Mouse (Mus musculus) embryonic facial prominence, embryonic 15.5 days (tissue): Measurements from ENCODE around the gene Pmpcb. TPM values are rescaled to one million over a fixed set of nuclear protein-coding genes. Genes with fewer than 3 reads are reported as not detected.
"Not testable (repeated sequence)": the region's sequence is repeated elsewhere in the genome, so short reads cannot be mapped to it uniquely, and the experiment has no call there.

Experiments used
- ATAC-seq: fragments of 200-750 bp; cut with Nextera tagmentation; 2 replicates; pipeline ENCODE4 v1.8.0; 2017; ENCODE audit warnings: low read depth, moderate TSS enrichment; ENCODE audit not compliant: insufficient number of reproducible peaks, low FRiP score, low TSS enrichment
- H3K27ac ChIP-seq: fragments of 300-500 bp; sonication (generic); replicated peaks from 2 replicates; pipeline ENCODE4 v1.5.1; 2015; ENCODE audit warnings: mild to moderate bottlenecking, inconsistent platforms
- H3K27me3 ChIP-seq: fragments of 300-500 bp; sonication (generic); 2 replicates; pipeline ENCODE4 v1.6.1; 2015; ENCODE audit warnings: inconsistent platforms
- H3K36me3 ChIP-seq: fragments of 300-500 bp; sonication (generic); 2 replicates; pipeline ENCODE4 v1.6.1; 2015; ENCODE audit warnings: mild to moderate bottlenecking, inconsistent platforms
- H3K4me1 ChIP-seq: fragments of 300-500 bp; sonication (generic); 2 replicates; pipeline ENCODE4 v1.6.1; 2015; ENCODE audit warnings: inconsistent platforms
- H3K4me2 ChIP-seq: fragments of 300-500 bp; sonication (generic); replicated peaks from 2 replicates; pipeline ENCODE4 v1.6.1; 2015; ENCODE audit warnings: mild to moderate bottlenecking, inconsistent platforms
- H3K4me3 ChIP-seq: fragments of 300-500 bp; sonication (generic); replicated peaks from 2 replicates; pipeline ENCODE4 v1.5.1; 2015; ENCODE audit warnings: mild to moderate bottlenecking, inconsistent platforms
- H3K9ac ChIP-seq: fragments of 300-500 bp; sonication (generic); 2 replicates; pipeline ENCODE4 v1.6.1; 2015; ENCODE audit warnings: inconsistent platforms
- H3K9me3 ChIP-seq: fragments of 300-500 bp; sonication (generic); replicated peaks from 2 replicates; pipeline ENCODE4 v1.6.1; 2016; ENCODE audit warnings: inconsistent platforms
- WGBS: fragments of 180-500 bp; shearing (Covaris S2); methylation state at CpG from one replicate; pipeline ENCODE4 v1.1.7; 2015; 5-methylcytosine and 5-hydroxymethylcytosine counted together
- polyA plus RNA-seq: library from polyadenylated mRNA; unstranded; fragments of >200 nt; fragmentation: Nextera tagmentation; extraction: Ambion mirVana; gene quantifications from 2 replicates; pipeline ENCODE4 v1.2.1, GENCODE M21; 2015

Pmpcb gene
- 72.2 and 74.6 TPM in 2 replicates for polyA plus RNA-seq

DNA sequence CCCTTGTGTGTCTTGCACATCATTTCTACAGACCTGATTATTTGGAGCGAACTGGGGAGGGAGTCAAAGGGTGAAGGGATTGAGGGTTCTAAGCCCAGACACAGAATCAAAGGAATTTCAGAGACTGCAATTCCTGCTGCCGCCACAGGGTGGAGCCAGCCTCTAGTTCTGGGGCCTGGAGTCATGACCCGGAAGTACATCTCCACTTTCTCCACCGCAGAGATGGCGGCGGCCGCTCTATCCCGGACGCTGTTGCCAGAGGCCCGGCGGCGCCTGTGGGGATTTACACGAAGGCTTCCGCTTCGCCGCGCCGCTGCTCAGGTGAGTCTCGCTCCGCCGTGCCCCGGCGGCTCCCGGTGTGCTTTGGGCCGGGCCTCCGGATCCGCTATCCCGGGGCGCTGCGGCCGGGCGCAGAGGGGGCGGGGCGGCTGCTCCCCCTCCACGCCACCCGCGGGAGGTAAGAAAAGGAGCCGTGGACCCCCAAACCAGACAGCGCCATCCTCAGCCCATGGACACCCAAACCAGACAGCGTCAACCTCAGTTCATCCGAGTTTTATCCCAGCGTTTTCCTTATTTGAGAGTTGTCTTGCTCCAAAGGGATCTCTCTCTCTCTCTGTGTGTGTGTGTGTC lies at the start of gene Pmpcb:
Gene Pmpcb, plus strand, starts transcription at position 186 of the 630 bp plus-strand sequence.
- H3K27ac ChIP-seq: peak within 1 kb of the TSS; percentile 84
- WGBS: under 1% methylated on average over 42 of the region's 42 CpGs
- no peaks in the 10 kb centered on the region for H3K27me3 ChIP-seq
- peak within 1 kb of the TSS; percentile 71 for H3K4me2 ChIP-seq
- peaks cover 16% of the 10 kb centered on the region for H3K4me1 ChIP-seq
- H3K4me3 ChIP-seq: peak within 1 kb of the TSS; percentile 98
- H3K9me3 ChIP-seq: no peaks in the 10 kb centered on the region
- ATAC-seq: peak; percentile 82; the same call in 1 of the 2 replicates
- H3K36me3 ChIP-seq: peaks cover 26% of the 10 kb centered on the region
- peak within 1 kb of the TSS; percentile 93 for H3K9ac ChIP-seq

GRCm38 (mm10) chr5:21692230-21692629 lies 44.7 kb upstream of the Pmpcb start:
- H3K36me3 ChIP-seq: no peaks in the 10 kb centered on the region
- no peak overlapping the region for H3K27ac ChIP-seq
- no peak overlapping the region for H3K4me3 ChIP-seq
- ATAC-seq: no peak
- H3K4me2 ChIP-seq: no peak overlapping the region
- no peaks in the 10 kb centered on the region for H3K9me3 ChIP-seq
- H3K9ac ChIP-seq: no peak overlapping the region
- H3K4me1 ChIP-seq: no peaks in the 10 kb centered on the region
- WGBS: 95% methylated on average over 5 of the region's 5 CpGs
- no peaks in the 10 kb centered on the region for H3K27me3 ChIP-seq

GRCm38 (mm10) chr5:21693372-21693870 lies 43.5 kb upstream of the Pmpcb start:
- Histone ChIP-seq H3K4me1 (no peaks in the 10 kb centered on the region), H3K36me3 (no peaks in the 10 kb centered on the region), H3K4me3 (no peak overlapping the region), H3K9ac (no peak overlapping the region), H3K9me3 (no peaks in the 10 kb centered on the region), H3K27ac (no peak overlapping the region), H3K27me3 (no peaks in the 10 kb centered on the region), H3K4me2 (no peak overlapping the region)
- 71% methylated on average over 3 of the region's 3 CpGs for WGBS
- no peak for ATAC-seq

DNA sequence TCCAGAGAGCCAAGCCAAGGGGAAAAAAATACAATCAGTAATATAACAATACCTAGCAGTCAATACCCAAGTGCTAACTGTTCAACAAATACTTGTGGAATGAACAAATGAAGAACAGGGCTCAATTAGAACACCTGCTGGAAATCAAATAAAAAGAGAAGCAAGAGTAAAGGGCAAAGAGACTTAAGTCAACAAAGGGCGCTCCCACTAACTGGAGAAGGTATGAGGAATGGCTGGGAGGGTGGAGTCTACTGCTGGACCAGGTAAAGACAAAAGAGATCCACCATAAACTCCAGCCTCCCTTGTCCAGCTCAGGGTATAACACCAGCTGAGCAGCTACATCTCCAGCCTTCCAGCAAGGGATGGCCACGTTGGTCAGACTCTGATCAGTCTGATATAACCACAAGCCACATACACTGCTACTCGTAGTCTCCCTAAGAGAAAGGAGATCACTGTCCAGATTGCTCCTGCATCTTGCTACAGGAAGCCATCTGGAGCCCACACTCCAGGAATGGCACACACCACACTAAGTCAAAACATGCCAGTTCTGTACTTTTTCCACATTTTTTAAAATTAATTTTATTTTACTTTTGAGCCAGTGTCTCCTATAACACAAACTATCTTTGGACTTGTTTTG lies 42.0 kb upstream of the Pmpcb start:
- Histone ChIP-seq H3K9ac (no peak overlapping the region), H3K27me3 (no peaks in the 10 kb centered on the region), H3K4me1 (no peaks in the 10 kb centered on the region), H3K4me3 (no peak overlapping the region), H3K9me3 (no peaks in the 10 kb centered on the region), H3K36me3 (no peaks in the 10 kb centered on the region), H3K27ac (no peak overlapping the region), H3K4me2 (no peak overlapping the region)
- no peak for ATAC-seq
- 87% methylated on average over 3 of the region's 3 CpGs for WGBS

- not testable (repeated sequence) for H3K4me3 ChIP-seq, H3K36me3 ChIP-seq, H3K4me2 ChIP-seq, H3K9ac ChIP-seq, H3K9me3 ChIP-seq, H3K27me3 ChIP-seq, ATAC-seq, H3K27ac ChIP-seq, H3K4me1 ChIP-seq
- 85% methylated on average over 3 of the region's 3 CpGs for WGBS
Measured at GRCm38 (mm10) chr5:21699555-21699954, 37.4 kb upstream of the Pmpcb start.

- Histone ChIP-seq H3K27ac (no peak overlapping the region), H3K4me1 (no peaks in the 10 kb centered on the region), H3K36me3 (no peaks in the 10 kb centered on the region), H3K4me2 (peak overlapping the region; percentile 63), H3K4me3 (peak overlapping the region; percentile 70), H3K9ac (no peak overlapping the region), H3K9me3 (no peaks in the 10 kb centered on the region), H3K27me3 (no peaks in the 10 kb centered on the region)
- WGBS: 13% methylated on average over 10 of the region's 10 CpGs
- no peak for ATAC-seq
Measured at GRCm38 (mm10) chr5:21700272-21700821, 36.6 kb upstream of the Pmpcb start.

DNA sequence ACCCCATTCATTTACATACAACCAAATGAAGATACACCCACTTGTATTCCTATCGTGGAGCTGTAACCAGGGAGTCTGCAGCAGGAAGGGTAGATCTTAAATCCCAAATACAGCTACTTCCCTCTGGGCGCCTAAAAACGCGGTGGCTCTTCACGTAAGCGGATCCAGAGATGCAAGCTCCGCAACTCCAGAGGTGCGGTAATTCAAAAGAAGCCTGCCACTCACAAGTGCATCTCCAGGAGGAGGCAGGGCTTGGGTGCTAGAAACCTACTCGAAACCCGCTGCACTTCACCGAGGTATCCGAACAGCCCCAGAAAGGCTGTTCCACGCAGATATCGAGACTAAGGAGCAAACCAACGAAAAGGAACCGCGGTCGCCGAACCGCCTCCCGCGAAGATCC lies 36.0 kb upstream of the Pmpcb start:
- under 1% methylated on average over 22 of the region's 22 CpGs for WGBS
- no peaks in the 10 kb centered on the region for H3K36me3 ChIP-seq
- ATAC-seq: peak; percentile 1; the same call in 1 of the 2 replicates

DNA sequence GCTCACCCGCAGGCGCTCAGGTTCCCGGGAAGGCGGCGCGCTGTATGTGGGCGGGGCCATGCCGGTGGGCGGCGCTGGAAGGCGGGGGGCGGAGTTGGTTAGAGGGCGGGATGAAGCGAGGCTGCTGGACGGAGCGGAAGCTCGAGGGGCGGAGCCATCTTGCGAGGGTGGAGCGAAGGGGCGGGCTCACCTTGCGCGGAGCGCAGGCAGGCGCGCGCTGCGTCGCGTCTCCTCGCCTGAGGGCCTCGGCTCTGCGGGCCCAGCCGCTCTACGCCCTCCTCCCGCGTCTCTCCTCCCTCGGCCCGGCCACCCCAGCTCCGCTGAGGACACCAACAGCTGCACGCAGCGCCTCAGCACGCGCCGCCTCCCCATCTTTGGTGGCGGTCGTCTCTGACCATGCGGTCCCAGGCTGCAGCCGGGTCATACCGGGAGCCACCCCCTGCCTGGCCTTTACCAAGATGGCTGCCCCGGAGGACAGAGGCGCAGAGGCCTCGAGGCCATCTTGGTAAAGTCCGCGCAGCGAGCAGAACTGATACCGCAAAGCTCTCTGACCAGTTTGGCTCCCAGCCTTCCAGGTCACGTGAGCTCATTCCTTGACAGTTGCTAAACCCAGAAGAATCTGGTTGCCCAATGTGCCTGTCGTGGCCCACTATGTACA lies 35.5 kb upstream of the Pmpcb start, which contains the start of gene Napepld:
Gene Napepld, minus strand, starts transcription at position 46 of the 658 bp plus-strand sequence.
- peak; percentile 99 for ATAC-seq
- H3K4me1 ChIP-seq: no peaks in the 10 kb centered on the region
- no peaks in the 10 kb centered on the region for H3K36me3 ChIP-seq
- H3K9me3 ChIP-seq: no peaks in the 10 kb centered on the region
- WGBS: under 1% methylated on average over 57 of the region's 59 CpGs
- H3K27ac ChIP-seq: peak within 1 kb of the TSS; percentile 95
- peak within 1 kb of the TSS; percentile 70 for H3K4me3 ChIP-seq
- peak within 1 kb of the TSS; percentile 80 for H3K9ac ChIP-seq
- H3K4me2 ChIP-seq: peak within 1 kb of the TSS; percentile 63
- H3K27me3 ChIP-seq: no peaks in the 10 kb centered on the region

More for the DNA sequence above, 36.0 kb upstream of the Pmpcb start:
- Histone ChIP-seq H3K27ac (0 out of 2 replicates have a peak overlapping the region, but pooled peaks have one; percentile 95), H3K4me3 (peak overlapping the region; percentile 70), H3K27me3 (no peaks in the 10 kb centered on the region), H3K9me3 (no peaks in the 10 kb centered on the region), H3K4me1 (no peaks in the 10 kb centered on the region), H3K9ac (peak overlapping the region; percentile 23), H3K4me2 (peak overlapping the region; percentile 63)

DNA sequence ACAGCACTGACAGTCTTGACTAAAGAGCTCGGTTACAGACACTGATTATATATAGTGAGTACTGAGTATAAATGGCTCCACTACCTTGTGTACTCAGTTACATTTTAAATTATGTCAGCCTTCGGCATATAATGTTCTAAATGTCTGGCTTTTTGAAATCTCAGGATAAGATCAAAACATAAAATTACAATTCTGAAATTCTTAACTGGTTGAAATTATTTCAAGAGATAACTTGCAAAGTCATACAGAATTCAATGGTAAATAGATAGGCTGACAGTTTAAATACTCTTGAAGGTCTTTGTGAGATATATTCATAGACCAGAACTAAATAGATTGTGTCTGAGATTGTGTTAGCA lies 35.0 kb upstream of the Pmpcb start:
- ATAC-seq: no peak
- Histone ChIP-seq H3K4me1 (no peaks in the 10 kb centered on the region), H3K9me3 (no peaks in the 10 kb centered on the region), H3K9ac (peak overlapping the region; percentile 80), H3K4me3 (peak overlapping the region; percentile 70), H3K27me3 (no peaks in the 10 kb centered on the region), H3K36me3 (no peaks in the 10 kb centered on the region), H3K4me2 (peak overlapping the region; percentile 63), H3K27ac (peak overlapping the region; percentile 95)
- WGBS: 48% methylated on average over 2 of the region's 2 CpGs

DNA sequence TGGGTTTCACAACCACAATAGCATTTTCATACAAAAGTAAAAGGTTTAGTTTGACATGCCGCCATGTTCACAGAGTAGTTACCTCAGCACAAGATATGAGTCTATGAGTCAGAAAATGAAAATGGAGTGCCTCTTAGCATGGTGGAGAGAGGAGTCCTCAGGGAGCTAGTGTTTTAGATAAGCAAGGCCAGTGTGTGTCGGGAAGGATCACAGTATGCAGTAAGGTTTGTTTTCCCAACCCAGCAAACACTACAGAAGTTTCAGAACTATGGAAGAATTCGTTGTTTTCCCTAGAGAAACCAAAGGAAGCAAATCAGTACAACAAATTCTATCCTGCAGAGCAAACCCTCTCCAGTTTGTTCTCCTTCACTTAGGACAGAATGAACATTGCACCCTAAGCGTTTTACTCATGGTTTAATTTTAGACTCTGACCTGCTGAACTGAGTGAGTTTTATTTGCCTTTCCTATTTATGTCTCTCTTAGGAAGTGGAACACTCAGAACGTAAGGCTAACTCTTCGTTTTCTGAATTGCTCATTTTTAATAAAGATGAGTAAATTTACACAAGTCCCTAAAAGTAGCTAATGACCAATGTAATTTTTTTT lies 34.0 kb upstream of the Pmpcb start:
- H3K27ac ChIP-seq: no peak overlapping the region
- H3K4me1 ChIP-seq: no peaks in the 10 kb centered on the region
- H3K36me3 ChIP-seq: no peaks in the 10 kb centered on the region
- H3K27me3 ChIP-seq: no peaks in the 10 kb centered on the region
- H3K9me3 ChIP-seq: no peaks in the 10 kb centered on the region
- no peak overlapping the region for H3K4me2 ChIP-seq
- no peak overlapping the region for H3K4me3 ChIP-seq
- H3K9ac ChIP-seq: no peak overlapping the region
- WGBS: 79% methylated on average over 6 of the region's 6 CpGs
- no peak for ATAC-seq

DNA sequence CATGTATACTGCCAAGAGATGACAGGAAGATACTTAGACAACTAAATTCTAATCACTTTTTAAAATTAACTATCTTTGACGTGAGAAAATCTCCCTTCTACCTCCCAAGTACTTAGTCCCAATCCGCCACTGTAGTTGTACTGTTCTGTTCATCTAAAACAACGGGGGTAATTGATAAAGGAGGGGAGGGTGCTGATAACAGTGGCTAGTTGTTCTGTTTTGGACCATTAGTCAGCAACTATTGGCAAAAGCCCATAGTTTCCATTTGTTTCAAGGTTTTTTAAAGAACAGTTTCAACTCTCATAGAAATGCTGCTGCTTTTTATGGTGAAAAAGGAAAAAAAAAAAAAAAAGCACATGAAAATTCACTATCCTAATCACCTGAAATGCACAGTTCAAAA lies 33.2 kb upstream of the Pmpcb start:
- no peak overlapping the region for H3K4me2 ChIP-seq
- no peak overlapping the region for H3K27ac ChIP-seq
- H3K9ac ChIP-seq: no peak overlapping the region
- no peak for ATAC-seq
- no peaks in the 10 kb centered on the region for H3K4me1 ChIP-seq
- WGBS: 63% methylated on average over 3 of the region's 3 CpGs
- no peaks in the 10 kb centered on the region for H3K9me3 ChIP-seq
- no peak overlapping the region for H3K4me3 ChIP-seq
- no peaks in the 10 kb centered on the region for H3K36me3 ChIP-seq
- H3K27me3 ChIP-seq: no peaks in the 10 kb centered on the region
